Mouse (Mus musculus): Measurements from ENCODE around the gene Gm20715.
"Not testable (repeated sequence)": the region's sequence is repeated elsewhere in the genome, so short reads cannot be mapped to it uniquely, and the experiment has no call there.

Gene Gm20715

DNA sequence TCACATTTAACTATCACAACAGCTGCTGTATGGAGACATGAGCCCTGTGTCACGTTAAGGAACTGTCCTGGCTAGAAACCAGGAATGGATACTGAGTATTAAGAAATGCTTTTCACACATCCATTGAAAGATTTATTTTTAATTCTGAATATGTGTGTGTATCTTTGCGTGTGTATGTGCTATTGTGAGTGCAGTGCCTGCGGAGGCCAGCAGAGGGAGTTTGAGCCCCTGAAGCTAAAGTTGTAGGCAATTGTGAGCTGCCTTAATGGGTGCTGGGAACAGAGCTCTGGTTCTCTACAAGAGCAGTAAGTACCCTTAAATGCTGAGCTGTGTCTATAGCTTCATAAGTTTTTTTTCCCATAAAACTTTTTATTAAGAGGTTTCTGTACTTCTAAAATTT is 19.3 kb downstream of the Gm20715 start:
- no peak for DNase-seq (ENCODE audit: low spot score in 2 of 2)

DNA sequence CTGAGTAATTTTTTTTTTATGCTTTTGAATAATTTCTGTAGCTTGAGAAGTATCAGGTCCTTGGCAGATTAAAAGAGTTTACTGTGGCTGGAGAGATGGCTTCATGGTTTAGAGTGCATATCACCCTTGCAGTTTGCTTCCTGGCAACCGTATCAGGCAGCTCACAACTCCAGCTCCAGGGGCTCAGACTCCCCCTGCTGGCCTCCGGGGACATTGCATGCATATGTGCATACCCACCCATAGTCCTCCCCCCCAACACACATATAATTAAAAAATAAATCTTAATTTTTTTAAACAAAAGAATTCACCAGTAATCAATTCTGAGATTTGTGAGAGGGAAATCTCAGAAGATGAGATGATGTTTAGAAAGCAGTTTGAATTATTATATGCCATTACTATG is 20.3 kb downstream of the Gm20715 start:
- no peak for DNase-seq (ENCODE audit: low spot score in 2 of 2)

DNA sequence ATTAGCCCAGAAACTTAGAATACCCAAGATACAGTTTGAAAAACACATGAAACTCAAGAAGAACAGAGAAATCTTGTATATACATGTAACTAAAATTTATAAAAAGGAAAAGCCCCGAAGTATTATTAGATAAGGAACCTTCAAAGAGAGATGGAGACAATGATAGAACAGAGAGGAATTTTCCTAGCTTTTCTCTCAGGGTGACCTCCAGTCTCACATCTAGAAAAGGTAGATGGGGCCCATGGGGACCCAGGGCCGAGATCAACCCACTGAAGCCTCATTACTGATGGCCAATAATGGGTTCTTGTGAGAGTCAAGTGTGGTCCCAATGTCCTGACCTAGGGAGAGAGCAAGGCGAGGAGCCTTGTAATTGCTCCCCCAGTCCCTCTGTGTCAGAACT is 28.3 kb downstream of the Gm20715 start, which contains the start of gene Olfr1344:
TSS of gene Olfr1344 (plus strand) at position 301 of the 400 bp plus-strand sequence.
- no peak for DNase-seq (ENCODE audit: low spot score in 2 of 2)

DNA sequence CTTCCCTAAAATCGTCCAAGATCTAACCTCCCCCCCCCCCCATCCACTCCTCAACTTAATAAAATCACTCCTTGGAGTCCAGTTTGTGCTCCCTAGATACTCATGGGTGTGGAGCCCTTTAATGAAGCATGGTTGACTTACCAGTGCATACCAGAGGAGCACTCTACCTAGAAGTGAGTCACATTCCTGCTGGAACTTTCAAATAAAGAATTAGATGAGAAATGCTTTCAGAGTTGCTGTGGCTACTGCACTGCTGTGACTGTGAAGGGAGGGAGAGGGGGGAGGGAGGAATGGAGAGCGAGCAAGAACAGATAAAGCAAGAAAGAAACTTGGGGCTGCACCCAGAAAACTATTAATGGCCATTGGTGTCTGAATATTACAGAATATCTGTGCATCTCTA is 31.1 kb downstream of the Gm20715 start:
- DNase-seq (ENCODE audit: low spot score in 2 of 2): no peak

DNA sequence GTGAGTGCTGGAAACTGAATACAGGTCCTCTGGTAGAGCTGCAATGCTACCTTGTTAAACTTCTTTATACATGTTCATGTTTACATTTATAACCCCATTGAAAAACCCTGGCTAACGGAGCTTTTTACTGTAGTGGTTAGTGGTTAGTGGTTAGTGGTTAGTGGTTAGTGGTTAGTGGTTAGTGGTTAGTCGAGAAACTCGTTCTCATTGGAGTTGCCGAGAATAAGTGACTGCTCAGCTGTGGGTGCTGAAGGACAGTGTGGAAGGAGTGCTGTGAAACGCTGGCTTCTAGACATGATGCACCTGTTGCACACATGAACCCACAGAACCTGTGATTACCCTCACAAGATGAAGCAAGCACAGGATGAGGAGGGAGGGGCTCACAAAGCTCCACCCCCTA is 37.7 kb downstream of the Gm20715 start:
- no peak for DNase-seq (ENCODE audit: low spot score in 2 of 2)

DNA sequence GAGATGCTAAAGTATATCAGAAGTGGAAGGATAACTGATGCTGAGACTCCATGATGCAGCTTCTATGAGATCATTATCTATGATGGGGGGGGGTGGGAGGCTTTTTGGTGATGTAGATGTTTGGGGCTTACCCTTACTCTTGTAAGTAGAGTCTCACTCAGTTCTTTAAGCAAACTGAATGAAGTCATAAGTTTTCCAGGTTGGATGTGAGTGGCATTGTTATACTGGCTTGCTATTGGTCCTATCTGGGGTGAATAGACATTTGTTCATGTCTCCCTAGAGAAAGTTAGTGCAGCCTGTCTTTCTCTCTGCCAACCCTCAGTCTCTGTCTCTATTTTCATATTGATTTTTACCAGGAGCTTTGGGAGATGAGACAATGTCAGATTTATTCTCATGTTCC is 45.8 kb downstream of the Gm20715 start, which contains the start of gene Olfr1336:
TSS of gene Olfr1336 (plus strand) at position 301 of the 400 bp plus-strand sequence.
- no peak for DNase-seq (ENCODE audit: low spot score in 2 of 2)

DNA sequence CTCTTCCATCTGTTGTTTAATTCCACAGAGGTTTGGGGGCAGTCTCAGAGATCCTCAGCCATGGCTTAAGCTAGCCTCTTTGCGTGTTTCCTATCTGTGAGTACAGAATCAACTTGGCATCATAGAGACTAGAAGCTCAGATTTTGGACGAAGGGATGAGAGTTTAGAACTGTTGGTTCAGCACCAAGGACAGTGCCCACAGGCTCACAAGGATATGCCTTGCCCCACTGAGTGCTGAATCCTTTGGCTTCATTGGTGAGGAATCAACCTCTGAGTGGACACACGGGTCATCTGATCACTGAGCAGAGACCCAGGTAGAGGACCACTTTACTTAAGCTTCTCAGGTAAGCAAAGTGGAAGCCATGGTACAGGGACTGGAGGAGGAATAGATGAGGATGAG is 46.3 kb downstream of the Gm20715 start:
- no peak for DNase-seq (ENCODE audit: low spot score in 2 of 2)

DNA sequence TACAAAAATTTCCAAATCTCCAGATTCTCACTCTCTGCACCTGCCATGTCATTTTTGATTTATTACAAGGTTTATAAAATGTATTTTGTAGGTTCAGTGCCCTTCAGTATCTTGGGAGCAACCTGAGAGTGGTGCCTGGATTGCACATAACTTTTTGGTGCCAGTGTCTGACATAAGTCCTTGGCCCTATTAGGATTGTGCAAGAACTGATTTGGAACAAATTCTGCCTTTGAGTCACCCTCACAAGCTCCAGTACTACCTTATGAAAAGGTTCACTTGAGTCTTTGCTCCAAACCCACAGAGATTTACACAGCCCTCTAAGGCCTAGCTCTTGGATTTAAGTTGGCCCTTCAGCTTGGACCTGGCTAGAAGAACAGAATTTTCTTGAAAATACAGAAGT is 56.9 kb downstream of the Gm20715 start, which contains the start of gene Olfr1346:
TSS of gene Olfr1346 (plus strand) at position 151 of the 400 bp plus-strand sequence.
- no peak for DNase-seq (ENCODE audit: low spot score in 2 of 2)

DNA sequence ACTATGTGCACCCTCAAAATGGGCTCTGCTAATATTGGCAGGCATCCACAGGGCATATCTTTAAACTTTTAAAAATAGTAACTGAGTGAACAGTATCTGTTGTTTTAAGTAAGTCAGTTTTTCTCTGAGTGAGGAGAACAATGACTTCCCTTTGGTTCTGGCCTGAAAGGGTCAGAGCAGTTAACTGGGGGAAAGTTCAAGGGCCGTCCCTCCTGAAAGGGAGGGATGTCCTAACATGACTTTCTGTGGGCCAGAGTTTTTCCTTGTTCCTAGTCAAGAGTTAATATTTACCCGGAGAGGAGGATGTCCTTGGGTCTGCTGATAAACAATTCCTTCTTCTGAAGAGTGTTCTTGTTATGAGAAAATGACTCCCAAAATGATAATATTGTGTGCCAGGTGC is 67.6 kb downstream of the Gm20715 start:
- not testable (repeated sequence) for DNase-seq (ENCODE audit: low spot score in 2 of 2)

DNA sequence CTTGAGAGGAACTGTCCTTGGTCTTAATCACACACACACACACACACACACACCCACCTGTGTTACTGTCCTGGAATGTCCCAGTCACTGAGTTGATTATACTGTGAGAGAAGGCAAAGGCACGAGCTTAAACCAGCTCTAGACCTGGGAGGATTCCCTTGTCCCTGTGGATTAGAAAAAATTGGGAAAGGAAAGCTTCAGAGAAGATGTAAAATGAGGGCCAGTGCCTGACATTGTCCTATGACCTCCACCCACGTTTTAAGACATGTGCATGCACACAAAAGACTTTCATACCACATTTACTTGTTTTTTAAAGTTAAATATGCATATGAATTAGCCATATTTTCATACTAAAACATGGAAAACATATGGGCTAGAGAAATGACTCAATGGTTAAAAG is 76.8 kb downstream of the Gm20715 start, which contains the start of gene Olfr5:
TSS of gene Olfr5 (minus strand) at position 101 of the 400 bp plus-strand sequence.
- no peak for DNase-seq (ENCODE audit: low spot score in 2 of 2)
